Mouse (Mus musculus): Measurements from ENCODE around the gene Gm43191. TPM values are rescaled to one million over a fixed set of nuclear protein-coding genes. Genes with fewer than 3 reads are reported as not detected.

Gene Gm43191
- total and polyA plus RNA-seq, 3 experiments = not detected

DNA sequence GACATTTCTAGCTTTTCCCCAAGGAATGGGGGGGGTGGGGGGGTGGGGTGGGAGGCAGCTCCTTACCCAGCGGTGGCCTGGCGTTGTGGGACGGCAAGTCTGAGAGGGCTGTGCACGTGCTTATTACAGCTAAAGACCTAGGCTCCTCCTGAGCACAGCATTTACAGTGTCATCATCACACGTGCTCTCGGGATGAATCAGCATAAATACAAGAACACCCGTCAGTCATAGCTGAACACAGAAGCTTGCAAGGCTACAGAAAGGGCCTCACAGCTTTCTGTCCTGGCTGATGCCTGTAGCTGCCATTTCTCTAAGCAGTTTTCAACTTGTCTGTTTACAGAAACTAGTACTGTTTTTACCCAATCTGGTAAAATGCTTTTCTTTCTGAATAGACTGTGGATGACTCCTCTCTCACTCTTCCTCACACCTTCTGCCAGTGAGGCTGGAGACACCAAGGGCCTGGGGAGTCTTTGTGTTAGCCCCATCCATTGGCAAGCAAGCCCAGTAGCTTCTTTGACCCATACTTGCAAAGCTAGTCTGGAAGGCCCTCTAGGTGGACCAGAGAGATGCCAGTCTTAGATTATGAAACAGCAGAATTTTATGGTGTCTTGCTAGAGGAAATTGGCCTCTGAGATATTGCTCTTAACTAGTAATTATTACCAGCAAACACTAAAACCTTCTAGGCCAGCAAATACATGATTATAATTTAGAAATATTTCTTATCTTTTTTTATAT is 60.3 kb downstream of the Gm43191 start:
- H3K36me3 ChIP-seq (replicated peaks) = peaks cover 56% of the 10 kb centered on the region

DNA sequence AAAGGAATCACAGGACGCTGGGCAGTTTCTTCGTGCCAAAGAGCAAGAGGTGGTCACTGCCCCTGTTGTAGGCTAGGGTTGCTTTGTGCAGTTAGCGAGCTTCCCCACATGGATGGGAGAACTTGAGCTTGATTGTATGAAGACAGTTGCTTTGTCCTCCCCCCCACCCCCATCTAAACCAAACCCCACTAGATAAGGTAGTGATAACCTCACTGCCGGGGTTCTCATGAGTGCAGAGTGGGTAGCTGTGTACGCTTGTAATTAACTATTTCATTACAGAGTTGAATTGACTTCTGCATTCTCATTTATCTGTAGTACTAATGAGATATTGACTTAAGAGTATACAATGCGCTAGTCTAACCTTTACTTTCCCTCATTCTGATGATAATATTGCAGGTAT is 62.2 kb downstream of the Gm43191 start:
- no peak; the same call in 1 of the 2 replicates for ATAC-seq (ENCODE audit: extremely low read depth, insufficient number of reproducible peaks, low FRiP score, poor library complexity, severe bottlenecking)
- Histone ChIP-seq H3K27me3 (ENCODE audit: insufficient read depth, low read length) (no peaks in the 10 kb centered on the region), H3K4me3 (ENCODE audit: low read depth, low read length) (no peak overlapping the region; the same call in 1 of the 2 replicates), H3K4me1 (ENCODE audit: insufficient read depth, low read depth, low read length) (peaks cover 50% of the 10 kb centered on the region), H3K36me3 (replicated peaks) (peaks cover 72% of the 10 kb centered on the region), H3K9me3 (replicated peaks) (no peaks in the 10 kb centered on the region)
- DNase-seq (ENCODE audit: low spot score) = no peak
- TF ChIP-seq POLR2AphosphoS5 (IDR thresholded peaks at IDR 0.05; ENCODE audit: insufficient replicate concordance, low read depth, low read length) (no peak), GATA2 (IDR thresholded peaks at IDR 0.05; ENCODE audit: borderline replicate concordance, low read depth, low read length) (no peak), GATA1 (IDR thresholded peaks at IDR 0.05; ENCODE audit: borderline replicate concordance, low read length) (no peak), CTCF (IDR thresholded peaks at IDR 0.05; ENCODE audit: low read depth, low read length) (no peak)

More for the DNA sequence above, 60.3 kb downstream of the Gm43191 start:
- TF ChIP-seq CTCF (IDR thresholded peaks at IDR 0.05; ENCODE audit: low read depth, low read length) = no peak
- no peak for TF ChIP-seq GATA1 (IDR thresholded peaks at IDR 0.05; ENCODE audit: borderline replicate concordance, low read length)
- no peak for TF ChIP-seq TAL1 (conservative IDR thresholded peaks at IDR 0.05; ENCODE audit: low read depth, low read length)
- TF ChIP-seq GATA2 (IDR thresholded peaks at IDR 0.05; ENCODE audit: borderline replicate concordance, low read depth, low read length) = no peak
- TF ChIP-seq POLR2AphosphoS5 (IDR thresholded peaks at IDR 0.05; ENCODE audit: insufficient replicate concordance, low read depth, low read length) = no peak
- Histone ChIP-seq H3K9me3 (replicated peaks) (no peaks in the 10 kb centered on the region), H3K27me3 (ENCODE audit: insufficient read depth, low read length) (no peaks in the 10 kb centered on the region), H3K4me1 (ENCODE audit: insufficient read depth, low read depth, low read length) (peaks cover 41% of the 10 kb centered on the region), H3K4me3 (ENCODE audit: low read depth, low read length) (no peak overlapping the region; the same call in 1 of the 2 replicates)
- ATAC-seq (ENCODE audit: extremely low read depth, insufficient number of reproducible peaks, low FRiP score, poor library complexity, severe bottlenecking) (peak; percentile 96), DNase-seq (ENCODE audit: low spot score) (peak; percentile 26)

DNA sequence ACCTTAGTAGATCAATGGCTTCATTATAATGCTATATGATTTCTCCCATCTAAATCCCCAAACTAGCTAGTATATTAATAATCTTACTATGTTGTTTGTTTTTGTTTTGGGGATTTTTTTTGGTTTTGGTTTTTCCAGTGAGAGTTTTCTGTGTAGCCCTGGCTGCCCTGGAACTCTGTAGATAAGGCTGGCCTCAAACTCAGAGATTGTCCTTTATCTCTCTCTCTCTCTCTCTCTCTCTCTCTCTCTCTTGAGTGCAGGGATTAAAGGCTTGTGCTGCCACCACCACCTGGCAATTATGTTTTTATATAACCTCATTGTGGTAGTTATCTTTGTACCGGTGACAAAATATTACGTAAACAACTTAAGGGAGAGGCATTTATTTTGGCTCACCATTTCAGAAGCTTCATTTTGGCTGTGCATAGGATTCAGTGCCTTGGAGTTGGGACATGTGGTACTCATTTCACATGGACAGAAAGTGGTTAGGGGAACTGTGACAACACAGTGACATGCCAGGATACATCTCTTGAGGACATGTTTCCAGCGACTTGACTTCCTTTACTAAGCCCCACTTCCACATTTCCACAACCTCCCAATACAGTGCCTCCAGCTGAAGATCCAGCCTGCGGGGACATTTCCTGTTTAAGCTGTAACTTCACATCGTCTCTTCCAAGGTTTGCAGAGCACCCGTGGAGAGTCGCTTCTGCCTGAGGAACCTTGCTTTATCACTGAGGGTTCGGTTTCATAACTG is 65.6 kb downstream of the Gm43191 start:
- DNase-seq (ENCODE audit: low spot score) (no peak), ATAC-seq (ENCODE audit: extremely low read depth, insufficient number of reproducible peaks, low FRiP score, poor library complexity, severe bottlenecking) (no peak)
- Histone ChIP-seq H3K27me3 (ENCODE audit: insufficient read depth, low read length) (no peaks in the 10 kb centered on the region), H3K9me3 (replicated peaks) (no peaks in the 10 kb centered on the region), H3K36me3 (replicated peaks) (peaks cover 70% of the 10 kb centered on the region), H3K4me3 (ENCODE audit: low read depth, low read length) (no peak overlapping the region), H3K4me1 (ENCODE audit: insufficient read depth, low read depth, low read length) (peaks cover 38% of the 10 kb centered on the region)
- TF ChIP-seq CTCF (IDR thresholded peaks at IDR 0.05; ENCODE audit: low read depth, low read length) = no peak
- TF ChIP-seq TAL1 (conservative IDR thresholded peaks at IDR 0.05; ENCODE audit: low read depth, low read length) = no peak
- no peak for TF ChIP-seq GATA1 (IDR thresholded peaks at IDR 0.05; ENCODE audit: borderline replicate concordance, low read length)
- TF ChIP-seq POLR2AphosphoS5 (IDR thresholded peaks at IDR 0.05; ENCODE audit: insufficient replicate concordance, low read depth, low read length) = no peak
- TF ChIP-seq GATA2 (IDR thresholded peaks at IDR 0.05; ENCODE audit: borderline replicate concordance, low read depth, low read length) = no peak

DNA sequence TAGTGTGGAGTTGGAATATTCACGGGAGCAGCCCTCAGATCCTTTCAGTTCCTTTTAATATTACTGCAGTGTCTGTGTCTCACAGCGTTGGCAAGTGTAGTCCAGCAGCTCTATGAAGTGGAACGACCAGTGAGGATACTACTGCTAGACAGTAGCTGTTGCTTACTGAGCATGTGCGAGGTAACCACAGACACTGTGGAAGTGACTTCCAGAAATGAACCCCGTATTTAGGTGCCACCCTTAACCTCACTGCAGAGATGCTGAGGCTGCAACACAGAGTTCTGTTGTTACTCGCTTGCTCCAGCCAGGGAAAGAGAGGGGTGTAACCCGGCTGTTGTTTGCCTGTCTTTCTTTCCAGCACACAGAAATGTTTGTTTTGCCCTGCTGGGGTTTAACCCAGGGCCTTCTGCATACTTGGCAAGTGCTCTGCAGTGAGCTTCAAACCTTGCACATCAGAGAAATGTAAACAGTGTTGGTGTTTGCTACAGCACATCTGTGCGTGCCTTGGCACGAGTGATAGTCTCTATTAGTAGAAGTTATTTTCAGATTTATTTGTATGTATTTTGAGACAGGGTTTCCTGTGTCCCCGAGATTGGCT is 66.7 kb downstream of the Gm43191 start, which contains the start of gene Trmt13:
Gene Trmt13 (minus strand): TSS at position 293 of the 598 bp plus-strand sequence.
- no peak within 1 kb of the TSS for H3K4me3 ChIP-seq (ENCODE audit: low read depth, low read length)
- H3K4me1 ChIP-seq (ENCODE audit: insufficient read depth, low read depth, low read length) = peaks cover 28% of the 10 kb centered on the region
- no peak for TF ChIP-seq TAL1 (conservative IDR thresholded peaks at IDR 0.05; ENCODE audit: low read depth, low read length)
- TF ChIP-seq GATA2 (IDR thresholded peaks at IDR 0.05; ENCODE audit: borderline replicate concordance, low read depth, low read length) = no peak
- no peak for TF ChIP-seq CTCF (IDR thresholded peaks at IDR 0.05; ENCODE audit: low read depth, low read length)
- no peak for TF ChIP-seq GATA1 (IDR thresholded peaks at IDR 0.05; ENCODE audit: borderline replicate concordance, low read length)
- no peak for TF ChIP-seq POLR2AphosphoS5 (IDR thresholded peaks at IDR 0.05; ENCODE audit: insufficient replicate concordance, low read depth, low read length)
- H3K27me3 ChIP-seq (ENCODE audit: insufficient read depth, low read length) = no peaks in the 10 kb centered on the region
- no peak for DNase-seq (ENCODE audit: low spot score)
- peaks cover 73% of the 10 kb centered on the region for H3K36me3 ChIP-seq (replicated peaks)
- H3K9me3 ChIP-seq (replicated peaks) = no peaks in the 10 kb centered on the region
- ATAC-seq (ENCODE audit: extremely low read depth, insufficient number of reproducible peaks, low FRiP score, poor library complexity, severe bottlenecking) = no peak

DNA sequence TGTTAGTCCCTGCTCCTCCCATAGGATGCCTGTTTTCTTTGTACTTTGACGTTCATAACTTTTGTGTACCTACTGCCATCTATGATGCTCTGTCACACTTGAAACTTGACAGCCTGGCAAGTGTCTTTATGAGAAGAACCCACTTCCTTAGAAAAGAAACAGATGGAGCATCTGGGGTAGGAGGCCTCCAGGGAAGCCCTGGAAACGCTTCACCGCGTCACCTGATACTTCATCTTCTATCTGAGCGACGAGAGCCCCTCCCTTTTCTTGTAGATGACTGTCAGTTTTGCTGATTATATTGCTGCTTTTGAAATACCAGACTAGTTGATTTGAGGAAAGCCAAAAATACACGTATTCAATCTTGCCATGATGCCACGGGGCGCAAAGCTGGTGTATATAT is 76.5 kb downstream of the Gm43191 start:
- Histone ChIP-seq H3K4me1 (ENCODE audit: insufficient read depth, low read depth, low read length) (peaks cover 9% of the 10 kb centered on the region; the same call in 1 of the 2 replicates), H3K27me3 (ENCODE audit: insufficient read depth, low read length) (no peaks in the 10 kb centered on the region), H3K36me3 (replicated peaks) (peaks cover 68% of the 10 kb centered on the region), H3K9me3 (replicated peaks) (no peaks in the 10 kb centered on the region), H3K4me3 (ENCODE audit: low read depth, low read length) (no peak overlapping the region)
- ATAC-seq (ENCODE audit: extremely low read depth, insufficient number of reproducible peaks, low FRiP score, poor library complexity, severe bottlenecking) = no peak
- no peak for DNase-seq (ENCODE audit: low spot score)
- no peak for TF ChIP-seq CTCF (IDR thresholded peaks at IDR 0.05; ENCODE audit: low read depth, low read length)
- TF ChIP-seq POLR2AphosphoS5 (IDR thresholded peaks at IDR 0.05; ENCODE audit: insufficient replicate concordance, low read depth, low read length) = no peak
- no peak for TF ChIP-seq TAL1 (conservative IDR thresholded peaks at IDR 0.05; ENCODE audit: low read depth, low read length)
- no peak for TF ChIP-seq GATA1 (IDR thresholded peaks at IDR 0.05; ENCODE audit: borderline replicate concordance, low read length)
- no peak for TF ChIP-seq GATA2 (IDR thresholded peaks at IDR 0.05; ENCODE audit: borderline replicate concordance, low read depth, low read length)

DNA sequence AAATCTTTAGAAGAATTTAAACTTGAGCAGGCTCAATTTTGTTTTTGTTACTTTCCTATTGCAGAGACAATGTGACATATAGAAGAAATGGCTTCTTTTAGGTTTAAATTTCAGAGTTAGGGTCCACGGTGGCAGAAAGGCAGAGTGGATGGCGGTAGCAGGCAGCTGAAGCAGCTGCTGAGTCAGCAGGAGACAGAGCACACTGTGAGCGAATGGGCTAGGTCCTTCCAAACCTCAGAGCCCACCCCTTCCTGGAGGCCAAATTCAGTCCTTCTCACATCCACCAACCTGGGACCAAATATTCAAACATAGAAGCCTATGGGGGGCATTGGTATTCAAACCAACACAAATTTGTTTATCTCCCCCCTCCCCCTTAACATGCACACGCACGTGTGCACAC is 79.3 kb downstream of the Gm43191 start:
- Histone ChIP-seq H3K27me3 (ENCODE audit: insufficient read depth, low read length) (no peaks in the 10 kb centered on the region), H3K4me3 (ENCODE audit: low read depth, low read length) (no peak overlapping the region), H3K9me3 (replicated peaks) (no peaks in the 10 kb centered on the region), H3K4me1 (ENCODE audit: insufficient read depth, low read depth, low read length) (peaks cover 25% of the 10 kb centered on the region), H3K36me3 (replicated peaks) (peaks cover 62% of the 10 kb centered on the region)
- ATAC-seq (ENCODE audit: extremely low read depth, insufficient number of reproducible peaks, low FRiP score, poor library complexity, severe bottlenecking) (no peak), DNase-seq (ENCODE audit: low spot score) (no peak)
- no peak for TF ChIP-seq POLR2AphosphoS5 (IDR thresholded peaks at IDR 0.05; ENCODE audit: insufficient replicate concordance, low read depth, low read length)
- no peak for TF ChIP-seq TAL1 (conservative IDR thresholded peaks at IDR 0.05; ENCODE audit: low read depth, low read length)
- TF ChIP-seq CTCF (IDR thresholded peaks at IDR 0.05; ENCODE audit: low read depth, low read length) = no peak
- no peak for TF ChIP-seq GATA2 (IDR thresholded peaks at IDR 0.05; ENCODE audit: borderline replicate concordance, low read depth, low read length)
- TF ChIP-seq GATA1 (IDR thresholded peaks at IDR 0.05; ENCODE audit: borderline replicate concordance, low read length) = no peak

All from G1E (cell line).